Mouse (Mus musculus): Measurements from ENCODE around the gene St3gal4. TPM values are rescaled to one million over a fixed set of nuclear protein-coding genes. Genes with fewer than 3 reads are reported as not detected.

The St3gal4 gene
- polyA plus RNA-seq, 1 experiment from 2014 or later = 26.5 TPM

DNA sequence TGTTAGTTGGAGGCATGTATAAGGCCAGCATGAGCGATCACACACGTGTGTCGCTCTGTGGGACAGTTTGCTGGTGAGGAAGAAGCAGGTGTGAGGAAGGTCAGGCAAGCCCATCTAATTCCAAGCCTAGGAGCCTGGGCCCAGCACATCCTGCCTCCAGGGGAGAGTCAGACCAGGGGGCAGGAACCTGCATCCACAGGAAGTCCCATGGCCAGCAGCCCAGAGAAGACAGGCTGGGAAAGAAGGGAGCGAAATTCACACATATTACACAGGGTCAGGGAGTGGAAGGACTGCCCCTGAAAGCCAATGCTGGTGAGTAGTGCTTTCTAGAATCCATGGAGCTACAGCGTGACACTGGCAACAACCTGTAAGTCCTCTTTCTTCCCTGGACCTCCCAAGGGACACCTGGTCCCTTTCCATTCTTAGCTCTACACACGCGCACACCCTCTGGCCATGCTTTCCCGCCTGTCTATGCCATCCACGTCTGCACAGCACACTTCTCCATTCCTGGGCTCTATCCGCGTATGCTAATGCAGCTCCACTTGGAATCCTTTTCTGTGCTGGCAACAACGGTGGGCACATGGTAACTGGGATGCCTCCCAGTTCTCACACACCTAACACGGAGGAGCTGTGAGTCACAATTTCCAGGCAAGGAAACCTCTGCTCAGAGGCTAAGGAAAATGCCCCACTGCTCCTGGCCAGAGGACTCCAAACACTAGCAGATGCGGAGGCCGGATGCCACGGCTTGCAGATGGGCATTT, 12.7 kb upstream of the St3gal4 start:
- H3K36me3 ChIP-seq (replicated peaks; ENCODE audit: insufficient read depth, low read length) = peaks cover 11% of the 10 kb centered on the region

DNA sequence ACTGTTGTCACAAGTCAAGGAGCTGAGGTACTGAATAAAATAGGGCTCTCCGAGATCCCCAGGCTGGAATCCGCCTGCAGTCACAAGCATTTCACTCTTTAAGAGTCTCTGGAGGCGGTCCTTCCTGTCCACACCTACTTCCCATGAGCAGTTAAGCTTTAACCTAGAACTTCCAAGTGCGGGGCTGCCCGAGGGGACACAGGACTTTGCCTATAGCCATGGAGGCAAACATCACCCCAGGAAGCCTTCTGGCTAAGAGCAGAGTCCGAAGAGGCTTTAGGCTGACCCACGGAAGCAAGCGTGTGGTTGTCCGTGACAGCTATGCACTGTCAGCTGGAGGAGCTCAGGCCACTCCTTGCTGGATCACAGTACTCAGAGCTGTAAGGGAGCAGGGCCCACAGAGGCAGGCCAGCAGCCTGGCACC, 9.9 kb upstream of the St3gal4 start:
- peak overlapping the region; percentile 50 for H3K4me2 ChIP-seq (ENCODE audit: low read depth, low read length)
- no peak overlapping the region; the same call in 1 of the 2 replicates for H3K9ac ChIP-seq (replicated peaks)
- H3K36me3 ChIP-seq (replicated peaks; ENCODE audit: insufficient read depth, low read length) = peaks cover 29% of the 10 kb centered on the region
- H3K9me3 ChIP-seq (ENCODE audit: low read length) = no peaks in the 10 kb centered on the region
- H3K27ac ChIP-seq (ENCODE audit: low read depth) = peak overlapping the region; percentile 92
- no peaks in the 10 kb centered on the region for H3K27me3 ChIP-seq (ENCODE audit: insufficient read depth, low read length)
- peaks cover 44% of the 10 kb centered on the region for H3K4me1 ChIP-seq (ENCODE audit: insufficient read depth)
- DNase-seq = peak; percentile 32
- no peak for TF ChIP-seq CTCF (IDR thresholded peaks at IDR 0.05; ENCODE audit: low read depth)
- TF ChIP-seq EP300 (IDR thresholded peaks at IDR 0.05; ENCODE audit: low read depth) = no peak
- WGBS (ENCODE audit: insufficient replicate concordance) = 67% methylated on average over 9 of the region's 9 CpGs
- ATAC-seq = no peak
- H3K4me3 ChIP-seq (ENCODE audit: low read depth, low read length) = no peak overlapping the region

More for the DNA sequence above, 12.7 kb upstream of the St3gal4 start:
- TF ChIP-seq CTCF (IDR thresholded peaks at IDR 0.05; ENCODE audit: low read depth) (no peak), EP300 (IDR thresholded peaks at IDR 0.05; ENCODE audit: low read depth) (no peak)
- Histone ChIP-seq H3K9ac (replicated peaks) (no peak overlapping the region), H3K9me3 (ENCODE audit: low read length) (no peaks in the 10 kb centered on the region), H3K4me3 (ENCODE audit: low read depth, low read length) (no peak overlapping the region), H3K27me3 (ENCODE audit: insufficient read depth, low read length) (no peaks in the 10 kb centered on the region), H3K4me2 (ENCODE audit: low read depth, low read length) (no peak overlapping the region), H3K27ac (ENCODE audit: low read depth) (no peak overlapping the region), H3K4me1 (ENCODE audit: insufficient read depth) (peaks cover 29% of the 10 kb centered on the region)
- 88% methylated on average over 16 of the region's 16 CpGs for WGBS (ENCODE audit: insufficient replicate concordance)
- no peak for ATAC-seq
- peak; percentile 13 for DNase-seq

DNA sequence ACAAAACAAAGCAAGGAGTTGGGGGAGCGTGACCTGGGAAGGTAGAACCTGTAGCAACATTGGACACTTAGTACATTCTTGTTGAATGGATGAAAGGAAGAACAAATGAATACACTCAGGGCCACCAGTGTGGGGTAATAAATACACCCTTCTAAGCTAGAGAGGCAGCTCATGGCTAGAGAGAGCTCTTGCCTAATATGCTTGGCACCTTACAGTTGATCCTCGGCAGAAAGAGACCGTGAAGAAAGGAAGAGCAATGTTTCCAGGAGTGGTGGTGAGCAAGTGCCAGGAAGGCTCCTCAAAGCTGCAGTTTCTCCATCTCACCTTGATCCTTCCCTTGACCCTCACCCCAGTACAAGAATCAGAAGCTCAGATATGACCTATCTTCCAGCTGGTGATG, 9.5 kb upstream of the St3gal4 start:
- H3K36me3 ChIP-seq (replicated peaks; ENCODE audit: insufficient read depth, low read length) = peaks cover 29% of the 10 kb centered on the region
- no peak overlapping the region; the same call in 1 of the 2 replicates for H3K9ac ChIP-seq (replicated peaks)
- H3K4me3 ChIP-seq (ENCODE audit: low read depth, low read length) = no peak overlapping the region
- peaks cover 48% of the 10 kb centered on the region for H3K4me1 ChIP-seq (ENCODE audit: insufficient read depth)
- TF ChIP-seq CTCF (IDR thresholded peaks at IDR 0.05; ENCODE audit: low read depth) (no peak), EP300 (IDR thresholded peaks at IDR 0.05; ENCODE audit: low read depth) (no peak)
- WGBS (ENCODE audit: insufficient replicate concordance) = 75% methylated on average over 3 of the region's 3 CpGs
- H3K4me2 ChIP-seq (ENCODE audit: low read depth, low read length) = peak overlapping the region; percentile 50
- ATAC-seq = no peak
- DNase-seq = no peak
- no peaks in the 10 kb centered on the region for H3K9me3 ChIP-seq (ENCODE audit: low read length)
- H3K27me3 ChIP-seq (ENCODE audit: insufficient read depth, low read length) = no peaks in the 10 kb centered on the region
- H3K27ac ChIP-seq (ENCODE audit: low read depth) = peak overlapping the region; percentile 92

DNA sequence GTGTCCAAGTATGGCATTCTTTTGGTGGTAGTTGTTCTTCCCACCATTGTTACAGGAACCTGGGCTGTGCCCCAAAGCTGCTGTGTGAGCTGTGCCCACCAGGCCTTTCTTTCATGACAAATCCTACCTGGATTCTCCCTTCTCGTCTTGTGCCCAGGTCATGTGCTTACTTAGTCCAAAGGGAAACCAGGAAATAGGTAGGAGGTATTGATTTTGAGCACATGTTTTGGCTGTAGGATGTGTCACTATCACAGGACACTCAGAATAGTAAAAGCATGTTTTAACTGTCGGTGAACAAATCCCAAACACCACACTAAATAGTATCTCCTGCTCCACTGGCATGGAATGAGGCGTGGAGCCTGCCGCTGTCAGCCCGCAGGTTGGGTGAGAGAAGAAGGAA, 8.5 kb upstream of the St3gal4 start:
- ATAC-seq (peak; percentile 39; the same call in 1 of the 2 replicates), DNase-seq (peak; percentile 17)
- 75% methylated on average over 5 of the region's 5 CpGs for whole genome bisulfite sequencing (ENCODE audit: insufficient replicate concordance)

DNA sequence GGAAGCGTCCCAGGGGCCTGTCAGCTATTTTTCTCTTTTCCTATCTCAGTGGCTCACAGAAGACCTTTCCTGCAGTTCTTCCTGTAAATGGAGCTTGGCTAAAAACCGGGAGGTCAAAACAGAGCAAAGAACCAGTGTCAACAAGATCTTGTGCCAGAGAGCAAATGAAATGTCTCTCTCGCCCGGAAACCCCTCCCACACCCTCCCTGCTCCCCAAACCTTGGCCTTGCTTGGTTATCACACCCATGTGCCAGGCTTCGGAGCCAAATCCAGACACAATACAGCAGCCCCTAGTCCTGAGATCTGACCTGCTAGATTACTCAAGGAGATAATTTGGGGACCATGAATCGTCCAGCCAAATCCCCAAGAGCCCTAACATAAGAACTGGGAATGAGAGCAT, 8.1 kb upstream of the St3gal4 start:
- Histone ChIP-seq H3K4me1 (ENCODE audit: insufficient read depth) (peaks cover 63% of the 10 kb centered on the region), H3K4me2 (ENCODE audit: low read depth, low read length) (no peak overlapping the region), H3K4me3 (ENCODE audit: low read depth, low read length) (no peak overlapping the region), H3K27ac (ENCODE audit: low read depth) (peak overlapping the region; percentile 92), H3K9me3 (ENCODE audit: low read length) (no peaks in the 10 kb centered on the region), H3K9ac (replicated peaks) (no peak overlapping the region), H3K36me3 (replicated peaks; ENCODE audit: insufficient read depth, low read length) (peaks cover 29% of the 10 kb centered on the region), H3K27me3 (ENCODE audit: insufficient read depth, low read length) (no peaks in the 10 kb centered on the region)
- 58% methylated on average over 6 of the region's 6 CpGs for WGBS (ENCODE audit: insufficient replicate concordance)
- ATAC-seq = peak; percentile 48
- TF ChIP-seq CTCF (IDR thresholded peaks at IDR 0.05; ENCODE audit: low read depth) (no peak), EP300 (IDR thresholded peaks at IDR 0.05; ENCODE audit: low read depth) (peak; percentile 53; the same call in 1 of the 2 replicates)
- peak; percentile 58 for DNase-seq

More for the DNA sequence above, 8.5 kb upstream of the St3gal4 start:
- TF ChIP-seq CTCF (IDR thresholded peaks at IDR 0.05; ENCODE audit: low read depth) (no peak), EP300 (IDR thresholded peaks at IDR 0.05; ENCODE audit: low read depth) (no peak)
- H3K9me3 ChIP-seq (ENCODE audit: low read length) = no peaks in the 10 kb centered on the region
- H3K4me3 ChIP-seq (ENCODE audit: low read depth, low read length) = no peak overlapping the region
- H3K4me1 ChIP-seq (ENCODE audit: insufficient read depth) = peaks cover 58% of the 10 kb centered on the region
- no peak overlapping the region for H3K4me2 ChIP-seq (ENCODE audit: low read depth, low read length)
- H3K27ac ChIP-seq (ENCODE audit: low read depth) = peak overlapping the region; percentile 92
- H3K9ac ChIP-seq (replicated peaks) = no peak overlapping the region
- peaks cover 29% of the 10 kb centered on the region for H3K36me3 ChIP-seq (replicated peaks; ENCODE audit: insufficient read depth, low read length)
- H3K27me3 ChIP-seq (ENCODE audit: insufficient read depth, low read length) = no peaks in the 10 kb centered on the region

DNA sequence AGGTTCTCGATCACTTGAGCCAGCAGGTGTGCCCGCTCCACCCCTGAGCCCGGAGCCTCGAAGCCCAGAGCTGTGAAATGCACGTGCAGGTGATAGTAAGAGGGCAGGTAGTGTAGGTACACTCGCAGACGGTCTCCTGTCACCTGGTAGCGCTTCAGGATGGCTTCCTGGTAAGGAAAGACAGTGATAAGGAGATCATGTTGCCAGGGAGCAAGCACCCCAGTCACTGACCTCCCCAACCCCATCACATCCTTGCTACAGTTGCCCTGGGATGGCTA, 5.5 kb upstream of the St3gal4 start:
- Histone ChIP-seq H3K9ac (replicated peaks) (no peak overlapping the region), H3K4me2 (ENCODE audit: low read depth, low read length) (no peak overlapping the region), H3K27me3 (ENCODE audit: insufficient read depth, low read length) (no peaks in the 10 kb centered on the region), H3K36me3 (replicated peaks; ENCODE audit: insufficient read depth, low read length) (peaks cover 28% of the 10 kb centered on the region), H3K27ac (ENCODE audit: low read depth) (peak overlapping the region; percentile 92), H3K4me1 (ENCODE audit: insufficient read depth) (peaks cover 81% of the 10 kb centered on the region), H3K9me3 (ENCODE audit: low read length) (no peaks in the 10 kb centered on the region), H3K4me3 (ENCODE audit: low read depth, low read length) (no peak overlapping the region)
- TF ChIP-seq CTCF (IDR thresholded peaks at IDR 0.05; ENCODE audit: low read depth) (no peak), EP300 (IDR thresholded peaks at IDR 0.05; ENCODE audit: low read depth) (no peak)
- 92% methylated on average over 8 of the region's 8 CpGs for WGBS (ENCODE audit: insufficient replicate concordance)
- DNase-seq (peak; percentile 20), ATAC-seq (no peak)
